Mouse (Mus musculus): ENCODE results near the gene Qtrt1.

GRCm38 (mm10) chr9:21417866-21418265, 6.2 kb downstream of the Qtrt1 start:
- no peak for TF ChIP-seq CTCF (IDR thresholded peaks at IDR 0.05; ENCODE audit: insufficient read depth, low read depth, low read length)
- TF ChIP-seq POLR2A (IDR thresholded peaks at IDR 0.05; ENCODE audit: insufficient read depth, low read depth, low read length), result no peak
